Mouse (Mus musculus) thymus, adult 2 months (tissue): ENCODE data around the gene Ubr2. TPM values are rescaled to one million over a fixed set of nuclear protein-coding genes. Genes with fewer than 3 reads are reported as not detected.

Experiments used
- DNase-seq: peaks from one replicate; pipeline ENCODE4 v3.0.0; 2021
- H3K27ac ChIP-seq: fragments of 200-500 bp; 2 replicates; pipeline ENCODE4 v1.5.1; 2012; ENCODE audit warnings: low read length, control low read depth; ENCODE audit not compliant: control insufficient read depth, insufficient read depth
- H3K27me3 ChIP-seq: fragments of 200-500 bp; 2 replicates; pipeline ENCODE4 v1.6.1; 2012; ENCODE audit warnings: mild to moderate bottlenecking, low read length, moderate library complexity, mixed read lengths; ENCODE audit not compliant: control insufficient read depth, insufficient read depth
- H3K36me3 ChIP-seq: fragments of 200-500 bp; 2 replicates; pipeline ENCODE4 v1.6.1; 2012; ENCODE audit warnings: mild to moderate bottlenecking, low read length, moderate library complexity; ENCODE audit not compliant: control insufficient read depth, insufficient read depth
- H3K4me1 ChIP-seq: fragments of 200-500 bp; replicated peaks from 2 replicates; pipeline ENCODE4 v1.6.1; 2012; ENCODE audit warnings: low read length; ENCODE audit not compliant: control insufficient read depth, insufficient read depth
- H3K4me3 ChIP-seq: fragments of 200-500 bp; 2 replicates; pipeline ENCODE4 v1.5.1; 2012; ENCODE audit warnings: mild to moderate bottlenecking, low read length, control low read depth, moderate library complexity; ENCODE audit not compliant: control insufficient read depth, insufficient read depth
- CTCF ChIP-seq: fragments of 200-500 bp; IDR thresholded peaks from 2 replicates; pipeline ENCODE4 v1.5.1; 2012; ENCODE audit warnings: mild to moderate bottlenecking, control low read depth, low read length, moderate library complexity, borderline replicate concordance; ENCODE audit not compliant: control insufficient read depth, poor library complexity, insufficient read depth; ENCODE audit errors: extremely low read depth
- POLR2A ChIP-seq: fragments of 200-500 bp; IDR thresholded peaks from 2 replicates; pipeline ENCODE4 v1.6.1; 2012; ENCODE audit warnings: mild to moderate bottlenecking, low read length, control low read depth, moderate library complexity; ENCODE audit not compliant: control insufficient read depth, poor library complexity, insufficient read depth; ENCODE audit errors: extremely low read depth
- WGBS: fragments of 180-500 bp; shearing (Covaris S2); methylation state at CpG from one replicate; pipeline ENCODE4 v1.1.7; 2018; 5-methylcytosine and 5-hydroxymethylcytosine counted together
- polyA plus RNA-seq: library from polyadenylated mRNA; depleted of rRNA; stranded (reverse); fragments of >200 nt; gene quantifications from 2 replicates; pipeline ENCODE4 v1.2.3, GENCODE M21; 2012

Ubr2 gene
- polyA plus RNA-seq, 1 experiment, result 61.9 TPM

GRCm38 (mm10) chr17:47050678-47051077, 40.3 kb upstream of the Ubr2 start:
- Histone ChIP-seq H3K4me1 (no peaks in the 10 kb centered on the region), H3K27ac (no peak overlapping the region), H3K27me3 (no peaks in the 10 kb centered on the region), H3K4me3 (no peak overlapping the region), H3K36me3 (no peaks in the 10 kb centered on the region)
- no peak for DNase-seq
- TF ChIP-seq POLR2A, result no peak
- TF ChIP-seq CTCF, result no peak
- whole genome bisulfite sequencing, result 67% methylated on average over 3 of the region's 3 CpGs

- no peak for DNase-seq
- Histone ChIP-seq H3K4me3 (no peak overlapping the region), H3K27me3 (no peaks in the 10 kb centered on the region), H3K27ac (no peak overlapping the region), H3K4me1 (no peaks in the 10 kb centered on the region), H3K36me3 (no peaks in the 10 kb centered on the region)
- TF ChIP-seq POLR2A, result no peak
- no peak for TF ChIP-seq CTCF
- WGBS, result 95% methylated on average over 14 of the region's 14 CpGs
Measured at GRCm38 (mm10) chr17:47042866-47043265, 32.5 kb upstream of the Ubr2 start.

- peak; percentile 82 for DNase-seq
- Histone ChIP-seq H3K4me1 (no peaks in the 10 kb centered on the region), H3K4me3 (no peak overlapping the region), H3K27ac (no peak overlapping the region), H3K27me3 (no peaks in the 10 kb centered on the region), H3K36me3 (no peaks in the 10 kb centered on the region)
- TF ChIP-seq POLR2A, result no peak
- TF ChIP-seq CTCF, result peak; percentile 95
- WGBS, result 39% methylated on average over 18 of the region's 18 CpGs
Measured at GRCm38 (mm10) chr17:47038844-47039803, 28.8 kb upstream of the Ubr2 start.

GRCm38 (mm10) chr17:47034536-47034935, 24.2 kb upstream of the Ubr2 start:
- Histone ChIP-seq H3K4me1 (no peaks in the 10 kb centered on the region), H3K36me3 (no peaks in the 10 kb centered on the region), H3K4me3 (no peak overlapping the region), H3K27me3 (no peaks in the 10 kb centered on the region), H3K27ac (no peak overlapping the region)
- TF ChIP-seq CTCF, result no peak
- no peak for TF ChIP-seq POLR2A
- no peak for DNase-seq

- TF ChIP-seq CTCF, result no peak
- peak; percentile 53 for DNase-seq
- no peak overlapping the region for H3K27ac ChIP-seq
- H3K4me3 ChIP-seq, result no peak overlapping the region
- no peaks in the 10 kb centered on the region for H3K4me1 ChIP-seq
- no peaks in the 10 kb centered on the region for H3K27me3 ChIP-seq
- 2% methylated on average over 4 of the region's 4 CpGs for WGBS
- no peaks in the 10 kb centered on the region for H3K36me3 ChIP-seq
Measured at GRCm38 (mm10) chr17:47033643-47034042, 23.3 kb upstream of the Ubr2 start.

- Histone ChIP-seq H3K27me3 (no peaks in the 10 kb centered on the region), H3K4me1 (no peaks in the 10 kb centered on the region), H3K27ac (no peak overlapping the region), H3K36me3 (no peaks in the 10 kb centered on the region), H3K4me3 (no peak overlapping the region)
- 91% methylated on average over 1 of the region's 1 CpGs for WGBS
- no peak for TF ChIP-seq POLR2A
- DNase-seq, result no peak
Measured at GRCm38 (mm10) chr17:47024805-47025204, 14.4 kb upstream of the Ubr2 start.

GRCm38 (mm10) chr17:47023369-47023768, 13.0 kb upstream of the Ubr2 start:
- 87% methylated on average over 1 of the region's 1 CpGs for WGBS
- TF ChIP-seq CTCF, result no peak
- TF ChIP-seq POLR2A, result no peak
- H3K4me3 ChIP-seq, result no peak overlapping the region
- no peak for DNase-seq
- no peaks in the 10 kb centered on the region for H3K27me3 ChIP-seq
- H3K4me1 ChIP-seq, result no peaks in the 10 kb centered on the region
- no peaks in the 10 kb centered on the region for H3K36me3 ChIP-seq
- no peak overlapping the region for H3K27ac ChIP-seq
